Mouse (Mus musculus): ENCODE data around the gene Erg. TPM values are rescaled to one million over a fixed set of nuclear protein-coding genes. Genes with fewer than 3 reads are reported as not detected.

Gene Erg
- polyA plus RNA-seq, 1 experiment from 2014 or later = 1.1 TPM

- DNase-seq = no peak
- WGBS (ENCODE audit: insufficient replicate concordance) = 61% methylated on average over 10 of the region's 10 CpGs
- H3K36me3 ChIP-seq = no peaks in the 10 kb centered on the region
- no peak overlapping the region for H3K4me2 ChIP-seq
- H3K27ac ChIP-seq = no peak overlapping the region
- no peak for ATAC-seq (ENCODE audit: low read depth)
- no peaks in the 10 kb centered on the region for H3K9me3 ChIP-seq (replicated peaks)
- H3K27me3 ChIP-seq = no peaks in the 10 kb centered on the region
- H3K4me3 ChIP-seq (replicated peaks) = no peak overlapping the region
- H3K4me1 ChIP-seq (replicated peaks) = peaks cover 14% of the 10 kb centered on the region
- H3K9ac ChIP-seq = no peak overlapping the region
Measured at GRCm38 (mm10) chr16:95344961-95345360, 241.4 kb downstream of the Erg start.

- H3K9ac ChIP-seq = no peak overlapping the region
- ATAC-seq (ENCODE audit: low read depth) (no peak), DNase-seq (no peak)
- no peak overlapping the region for H3K4me3 ChIP-seq (replicated peaks)
- H3K4me1 ChIP-seq (replicated peaks) = peaks cover 6% of the 10 kb centered on the region
- 46% methylated on average over 8 of the region's 8 CpGs for WGBS (ENCODE audit: insufficient replicate concordance)
- no peak overlapping the region for H3K4me2 ChIP-seq
- no peak overlapping the region for H3K27ac ChIP-seq
- H3K27me3 ChIP-seq = no peaks in the 10 kb centered on the region
- no peaks in the 10 kb centered on the region for H3K36me3 ChIP-seq
- no peaks in the 10 kb centered on the region for H3K9me3 ChIP-seq (replicated peaks)
Measured at GRCm38 (mm10) chr16:95342030-95342429, 244.4 kb downstream of the Erg start.

DNA sequence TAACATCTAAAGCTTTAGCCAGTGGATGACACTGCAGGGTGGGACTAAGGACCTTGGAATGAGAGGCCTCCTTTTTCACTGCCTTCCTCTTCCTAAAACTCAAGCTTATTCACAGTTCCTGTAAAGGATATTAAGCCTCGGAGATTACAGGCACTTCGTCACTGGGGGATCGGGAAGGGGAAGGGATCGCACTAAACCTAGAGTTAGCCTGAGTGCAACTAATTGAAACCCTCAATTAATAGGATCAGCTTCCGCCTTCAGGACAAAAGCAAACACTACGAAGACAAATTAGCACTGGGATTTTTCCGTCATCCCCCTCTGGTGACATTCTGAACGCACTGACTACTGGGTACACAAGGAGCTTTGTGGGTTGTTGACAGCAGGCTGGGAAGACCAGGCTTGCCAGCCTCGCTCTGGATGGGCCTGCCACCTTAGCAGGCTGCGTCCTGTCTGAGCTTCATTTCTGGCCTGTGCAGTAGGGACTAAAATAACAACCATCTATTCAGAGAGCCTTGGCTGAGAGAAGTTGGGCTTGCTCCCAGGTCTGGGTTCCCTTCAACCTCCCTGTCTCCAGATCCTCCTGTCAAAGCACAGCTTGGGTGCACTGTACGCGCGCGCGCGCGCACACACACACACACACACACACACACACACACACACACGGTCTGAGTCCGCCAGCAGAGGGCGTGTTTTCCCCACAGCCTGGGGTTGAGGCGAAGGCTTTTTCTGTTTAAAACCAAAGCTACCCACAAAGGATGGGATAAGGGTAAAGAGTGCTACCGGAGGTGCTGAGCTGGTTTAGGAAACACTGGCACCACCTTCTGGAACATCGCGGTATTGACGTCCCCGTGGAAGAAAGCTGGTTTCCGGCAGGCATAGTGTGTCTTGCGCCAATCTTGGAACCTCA is 245.3 kb downstream of the Erg start:
- Histone ChIP-seq H3K4me3 (replicated peaks) (no peak overlapping the region), H3K36me3 (no peaks in the 10 kb centered on the region), H3K27ac (no peak overlapping the region), H3K27me3 (no peaks in the 10 kb centered on the region), H3K4me2 (no peak overlapping the region), H3K9ac (no peak overlapping the region), H3K4me1 (replicated peaks) (no peaks in the 10 kb centered on the region), H3K9me3 (replicated peaks) (no peaks in the 10 kb centered on the region)
- DNase-seq (peak; percentile 34), ATAC-seq (ENCODE audit: low read depth) (peak; percentile 59; the same call in 1 of the 2 replicates)
- WGBS (ENCODE audit: insufficient replicate concordance) = 36% methylated on average over 28 of the region's 28 CpGs

DNA sequence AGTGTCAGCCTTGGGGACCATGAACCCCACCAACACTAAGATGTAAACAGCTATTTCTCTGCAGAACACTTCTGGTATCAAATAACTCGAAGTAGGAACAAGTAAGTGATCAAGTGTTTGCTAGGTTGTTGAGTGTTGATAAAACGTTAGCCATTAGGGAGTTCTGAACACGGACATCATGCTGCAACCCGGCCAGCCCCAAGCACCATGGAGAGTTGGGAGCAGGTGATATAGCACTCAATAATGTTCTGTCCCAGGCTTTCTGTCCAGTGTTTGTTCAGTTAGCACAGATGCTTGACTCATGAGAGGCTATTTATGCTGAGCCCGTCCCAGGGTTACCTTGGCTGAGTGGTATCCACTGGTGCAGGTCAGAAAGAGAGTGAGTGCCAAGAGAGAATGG is 254.2 kb downstream of the Erg start:
- no peaks in the 10 kb centered on the region for H3K4me1 ChIP-seq (replicated peaks)
- WGBS (ENCODE audit: insufficient replicate concordance) = 64% methylated on average over 5 of the region's 5 CpGs
- no peak overlapping the region for H3K4me2 ChIP-seq
- no peaks in the 10 kb centered on the region for H3K36me3 ChIP-seq
- no peak overlapping the region for H3K9ac ChIP-seq
- ATAC-seq (ENCODE audit: low read depth) = no peak
- no peak overlapping the region for H3K27ac ChIP-seq
- no peak overlapping the region for H3K4me3 ChIP-seq (replicated peaks)
- DNase-seq = no peak
- H3K27me3 ChIP-seq = no peaks in the 10 kb centered on the region
- no peaks in the 10 kb centered on the region for H3K9me3 ChIP-seq (replicated peaks)

GRCm38 (mm10) chr16:95321945-95322625 is 264.3 kb downstream of the Erg start:
- DNase-seq = no peak
- H3K4me2 ChIP-seq = no peak overlapping the region
- WGBS (ENCODE audit: insufficient replicate concordance) = 27% methylated on average over 9 of the region's 9 CpGs

More at GRCm38 (mm10) chr16:95321945-95322625, 264.3 kb downstream of the Erg start:
- ATAC-seq (ENCODE audit: low read depth) = no peak
- Histone ChIP-seq H3K36me3 (no peaks in the 10 kb centered on the region), H3K27ac (no peak overlapping the region), H3K9me3 (replicated peaks) (no peaks in the 10 kb centered on the region), H3K27me3 (no peaks in the 10 kb centered on the region), H3K4me1 (replicated peaks) (no peaks in the 10 kb centered on the region), H3K4me3 (replicated peaks) (no peak overlapping the region), H3K9ac (no peak overlapping the region)

Other genes starting within 250 kb of the Erg start
- gene Ets2, start 115.5 kb upstream of the Erg start, polyA plus RNA-seq (2015; fragmentation: Nextera tagmentation; extraction: Ambion mirVana) = 10.2 and 13.3 TPM in 2 replicates